Mouse (Mus musculus) heart, embryonic 15.5 days (tissue): ENCODE measurements around the gene Hoxd8. TPM values are rescaled to one million over a fixed set of nuclear protein-coding genes. Genes with fewer than 3 reads are reported as not detected.
A peak's percentile ranks its signal among the peaks of the same experiment; 100 is the strongest.

Source experiments
- ATAC-seq: fragments of 200-750 bp; cut with Nextera tagmentation; replicated peaks from 2 replicates; pipeline ENCODE4 v1.8.0; 2017; ENCODE audit warnings: low read depth, moderate TSS enrichment; ENCODE audit not compliant: insufficient number of reproducible peaks, insufficient read depth, low FRiP score
- H3K27ac ChIP-seq: fragments of 300-500 bp; sonication (generic); 2 replicates; pipeline ENCODE4 v1.5.1; 2015; ENCODE audit warnings: mild to moderate bottlenecking, inconsistent platforms
- H3K27me3 ChIP-seq: fragments of 300-500 bp; sonication (generic); 2 replicates; pipeline ENCODE4 v1.6.1; 2015; ENCODE audit warnings: inconsistent platforms
- H3K36me3 ChIP-seq: fragments of 300-500 bp; sonication (generic); 2 replicates; pipeline ENCODE4 v1.6.1; 2015; ENCODE audit warnings: mild to moderate bottlenecking, inconsistent platforms
- H3K4me1 ChIP-seq: fragments of 300-500 bp; sonication (generic); replicated peaks from 2 replicates; pipeline ENCODE4 v1.6.1; 2015; ENCODE audit warnings: inconsistent platforms
- H3K4me2 ChIP-seq: fragments of 300-500 bp; sonication (generic); 2 replicates; pipeline ENCODE4 v1.6.1; 2015; ENCODE audit warnings: inconsistent platforms, mild to moderate bottlenecking, moderate library complexity
- H3K4me3 ChIP-seq: fragments of 300-500 bp; sonication (generic); 2 replicates; pipeline ENCODE4 v1.5.1; 2015; ENCODE audit warnings: mild to moderate bottlenecking, inconsistent platforms
- H3K9ac ChIP-seq: fragments of 300-500 bp; sonication (generic); 2 replicates; pipeline ENCODE4 v1.6.1; 2015; ENCODE audit warnings: mild to moderate bottlenecking, inconsistent platforms
- H3K9me3 ChIP-seq: fragments of 300-500 bp; sonication (generic); replicated peaks from 2 replicates; pipeline ENCODE4 v1.6.1; 2016; ENCODE audit warnings: inconsistent platforms
- WGBS: fragments of 180-500 bp; shearing (Covaris S2); methylation state at CpG from one replicate; pipeline ENCODE4 v1.1.7; 2015; ENCODE audit warnings: mixed read lengths; 5-methylcytosine and 5-hydroxymethylcytosine counted together
- polyA plus RNA-seq: library from polyadenylated mRNA; unstranded; fragments of >200 nt; fragmentation: Nextera tagmentation; extraction: Ambion mirVana; gene quantifications from 2 replicates; pipeline ENCODE4 v1.2.1, GENCODE M21; 2015

Hoxd8 gene
- 0.24 and 0.56 TPM in 2 replicates for polyA plus RNA-seq

- Histone ChIP-seq H3K4me3 (peak within 1 kb of the TSS; percentile 53), H3K36me3 (no peaks in the 10 kb centered on the region), H3K27ac (no peak within 1 kb of the TSS), H3K4me1 (peaks cover 14% of the 10 kb centered on the region), H3K9me3 (no peaks in the 10 kb centered on the region), H3K27me3 (peaks cover 98% of the 10 kb centered on the region), H3K9ac (peak within 1 kb of the TSS; percentile 46), H3K4me2 (peak within 1 kb of the TSS; percentile 90)
- WGBS = under 1% methylated on average over 40 of the region's 52 CpGs
- ATAC-seq = no peak
These were observed at the start of gene Hoxd8 for GRCm38 (mm10) chr2:74704393-74704998. Gene Hoxd8 (plus strand): TSS chr2:74704615.

- Histone ChIP-seq H3K27me3 (peaks cover 91% of the 10 kb centered on the region), H3K9me3 (no peaks in the 10 kb centered on the region), H3K27ac (no peak overlapping the region), H3K36me3 (no peaks in the 10 kb centered on the region), H3K4me2 (0 out of 2 replicates have a peak overlapping the region, but pooled peaks have one; percentile 60), H3K9ac (no peak overlapping the region), H3K4me1 (peaks cover 21% of the 10 kb centered on the region), H3K4me3 (peak overlapping the region; percentile 41; the same call in 1 of the 2 replicates)
- WGBS = 8% methylated on average over 20 of the region's 20 CpGs
- ATAC-seq = no peak
These were observed 49.5 kb upstream of the Hoxd8 start for GRCm38 (mm10) chr2:74654743-74655419.

GRCm38 (mm10) chr2:74655420-74655781 lies 49.0 kb upstream of the Hoxd8 start:
- no peak overlapping the region for H3K27ac ChIP-seq
- H3K9me3 ChIP-seq = no peaks in the 10 kb centered on the region
- peak overlapping the region; percentile 60 for H3K4me2 ChIP-seq
- H3K9ac ChIP-seq = no peak overlapping the region
- 1% methylated on average over 45 of the region's 47 CpGs for WGBS
- no peak for ATAC-seq
- H3K4me1 ChIP-seq = peaks cover 21% of the 10 kb centered on the region
- H3K36me3 ChIP-seq = no peaks in the 10 kb centered on the region
- H3K4me3 ChIP-seq = peak overlapping the region; percentile 41
- H3K27me3 ChIP-seq = peaks cover 91% of the 10 kb centered on the region

- ATAC-seq = no peak
- Histone ChIP-seq H3K27me3 (peaks cover 91% of the 10 kb centered on the region), H3K4me1 (peaks cover 23% of the 10 kb centered on the region), H3K4me3 (peak overlapping the region; percentile 41), H3K9ac (no peak overlapping the region), H3K9me3 (no peaks in the 10 kb centered on the region), H3K4me2 (peak overlapping the region; percentile 60), H3K27ac (no peak overlapping the region), H3K36me3 (no peaks in the 10 kb centered on the region)
- under 1% methylated on average over 68 of the region's 69 CpGs for WGBS
These were observed 48.4 kb upstream of the Hoxd8 start for GRCm38 (mm10) chr2:74655821-74656631.

GRCm38 (mm10) chr2:74656632-74657021 lies 47.8 kb upstream of the Hoxd8 start:
- Histone ChIP-seq H3K9me3 (no peaks in the 10 kb centered on the region), H3K4me3 (no peak overlapping the region), H3K9ac (no peak overlapping the region), H3K27me3 (peaks cover 91% of the 10 kb centered on the region), H3K36me3 (no peaks in the 10 kb centered on the region), H3K4me2 (no peak overlapping the region), H3K4me1 (peaks cover 27% of the 10 kb centered on the region), H3K27ac (no peak overlapping the region)
- WGBS = 5% methylated on average over 4 of the region's 4 CpGs
- ATAC-seq = no peak

GRCm38 (mm10) chr2:74657251-74658023 lies 47.0 kb upstream of the Hoxd8 start:
- no peak overlapping the region for H3K27ac ChIP-seq
- WGBS = 4% methylated on average over 62 of the region's 62 CpGs
- H3K4me1 ChIP-seq = peaks cover 28% of the 10 kb centered on the region
- peaks cover 91% of the 10 kb centered on the region for H3K27me3 ChIP-seq
- no peak overlapping the region for H3K9ac ChIP-seq
- H3K9me3 ChIP-seq = no peaks in the 10 kb centered on the region
- H3K4me3 ChIP-seq = peak overlapping the region; percentile 17
- no peak overlapping the region; the same call in 1 of the 2 replicates for H3K4me2 ChIP-seq
- no peaks in the 10 kb centered on the region for H3K36me3 ChIP-seq
- ATAC-seq = no peak

- 2% methylated on average over 15 of the region's 15 CpGs for WGBS
- no peak for ATAC-seq
- Histone ChIP-seq H3K4me1 (peaks cover 28% of the 10 kb centered on the region), H3K27ac (no peak overlapping the region), H3K36me3 (no peaks in the 10 kb centered on the region), H3K9ac (no peak overlapping the region), H3K4me2 (no peak overlapping the region; the same call in 1 of the 2 replicates), H3K9me3 (no peaks in the 10 kb centered on the region), H3K4me3 (peak overlapping the region; percentile 17), H3K27me3 (peaks cover 95% of the 10 kb centered on the region)
These were observed 46.3 kb upstream of the Hoxd8 start for GRCm38 (mm10) chr2:74658024-74658666.

GRCm38 (mm10) chr2:74658667-74659371 lies 45.6 kb upstream of the Hoxd8 start:
- Histone ChIP-seq H3K4me3 (no peak overlapping the region), H3K9me3 (no peaks in the 10 kb centered on the region), H3K9ac (no peak overlapping the region), H3K4me2 (no peak overlapping the region), H3K27ac (no peak overlapping the region), H3K27me3 (peaks cover 99% of the 10 kb centered on the region), H3K4me1 (peaks cover 28% of the 10 kb centered on the region), H3K36me3 (no peaks in the 10 kb centered on the region)
- WGBS = 2% methylated on average over 47 of the region's 47 CpGs
- no peak for ATAC-seq

- H3K4me1 ChIP-seq = peaks cover 28% of the 10 kb centered on the region
- 3% methylated on average over 28 of the region's 28 CpGs for WGBS
- H3K27ac ChIP-seq = no peak within 1 kb of the TSS
- ATAC-seq = no peak
- H3K27me3 ChIP-seq = peaks cover 99% of the 10 kb centered on the region
- no peak within 1 kb of the TSS for H3K4me2 ChIP-seq
- H3K4me3 ChIP-seq = no peak within 1 kb of the TSS
- no peaks in the 10 kb centered on the region for H3K9me3 ChIP-seq
- H3K36me3 ChIP-seq = no peaks in the 10 kb centered on the region
- no peak within 1 kb of the TSS for H3K9ac ChIP-seq
These were observed 44.9 kb upstream of the Hoxd8 start, which contains the start of gene Evx2 for GRCm38 (mm10) chr2:74659507-74660005. Gene Evx2 (minus strand): TSS chr2:74659557.
